Mouse (Mus musculus) intestine, embryonic 16.5 days (tissue): Measurements from ENCODE around the gene Sdk2. TPM values are rescaled to one million over a fixed set of nuclear protein-coding genes. Genes with fewer than 3 reads are reported as not detected.

Source experiments
- ATAC-seq: fragments of 200-750 bp; cut with Nextera tagmentation; 2 replicates; pipeline ENCODE4 v1.8.0; 2017; ENCODE audit warnings: moderate TSS enrichment, moderate library complexity
- H3K27ac ChIP-seq: fragments of 300-500 bp; sonication (generic); 2 replicates; pipeline ENCODE4 v1.5.1; 2014; ENCODE audit warnings: mild to moderate bottlenecking, low read length
- H3K27me3 ChIP-seq: fragments of 300-500 bp; sonication (generic); replicated peaks from 2 replicates; pipeline ENCODE4 v1.6.1; 2014; ENCODE audit warnings: low read length, control low read depth, mixed read lengths; ENCODE audit not compliant: control insufficient read depth, insufficient read depth
- H3K36me3 ChIP-seq: fragments of 300-500 bp; sonication (generic); 2 replicates; pipeline ENCODE4 v1.6.1; 2014; ENCODE audit warnings: low read length, control low read depth; ENCODE audit not compliant: control insufficient read depth, insufficient read depth
- H3K4me1 ChIP-seq: fragments of 300-500 bp; sonication (generic); 2 replicates; pipeline ENCODE4 v1.6.1; 2014; ENCODE audit warnings: low read length, control low read depth, mixed read lengths; ENCODE audit not compliant: control insufficient read depth, insufficient read depth
- H3K4me2 ChIP-seq: fragments of 300-500 bp; sonication (generic); 2 replicates; pipeline ENCODE4 v1.6.1; 2014; ENCODE audit warnings: low read depth, low read length, control low read depth
- H3K4me3 ChIP-seq: fragments of 300-500 bp; sonication (generic); 2 replicates; pipeline ENCODE4 v1.5.1; 2014; ENCODE audit warnings: mild to moderate bottlenecking, low read length
- H3K9ac ChIP-seq: fragments of 300-500 bp; sonication (generic); 2 replicates; pipeline ENCODE4 v1.6.1; 2014; ENCODE audit warnings: low read depth, low read length
- H3K9me3 ChIP-seq: fragments of 300-500 bp; sonication (generic); 2 replicates; pipeline ENCODE4 v1.6.1; 2016; ENCODE audit warnings: low read length, control low read depth; ENCODE audit not compliant: control insufficient read depth
- WGBS: fragments of 180-500 bp; shearing (Covaris S2); extraction: QIAGEN DNeasy Blood & Tissue Kit; methylation state at CpG from one replicate; pipeline ENCODE4 v1.1.7; 2014; 5-methylcytosine and 5-hydroxymethylcytosine counted together
- polyA plus RNA-seq: library from polyadenylated mRNA; unstranded; fragments of >200 nt; fragmentation: Nextera tagmentation; extraction: Ambion mirVana; gene quantifications from 2 replicates; pipeline ENCODE4 v1.2.1, GENCODE M21; 2015

The Sdk2 gene
- polyA plus RNA-seq, 1 experiment from 2014 or later = 1.5 TPM

GRCm38 (mm10) chr11:114070881-114071280 is 4.0 kb upstream of the Sdk2 start:
- Histone ChIP-seq H3K27ac (no peak overlapping the region), H3K4me3 (no peak overlapping the region), H3K36me3 (no peaks in the 10 kb centered on the region), H3K27me3 (peaks cover 17% of the 10 kb centered on the region), H3K4me1 (peaks cover 7% of the 10 kb centered on the region; the same call in 1 of the 2 replicates), H3K9ac (no peak overlapping the region), H3K4me2 (no peak overlapping the region), H3K9me3 (no peaks in the 10 kb centered on the region)
- 64% methylated on average over 6 of the region's 6 CpGs for WGBS
- no peak for ATAC-seq

- peaks cover 13% of the 10 kb centered on the region for H3K4me1 ChIP-seq
- no peak overlapping the region for H3K4me3 ChIP-seq
- H3K4me2 ChIP-seq = no peak overlapping the region
- 69% methylated on average over 8 of the region's 8 CpGs for WGBS
- H3K9me3 ChIP-seq = no peaks in the 10 kb centered on the region
- no peaks in the 10 kb centered on the region for H3K36me3 ChIP-seq
- no peak overlapping the region for H3K27ac ChIP-seq
- H3K9ac ChIP-seq = no peak overlapping the region
- ATAC-seq = no peak
- peaks cover 20% of the 10 kb centered on the region for H3K27me3 ChIP-seq
Observed at GRCm38 (mm10) chr11:114070131-114070530, 3.3 kb upstream of the Sdk2 start.

DNA sequence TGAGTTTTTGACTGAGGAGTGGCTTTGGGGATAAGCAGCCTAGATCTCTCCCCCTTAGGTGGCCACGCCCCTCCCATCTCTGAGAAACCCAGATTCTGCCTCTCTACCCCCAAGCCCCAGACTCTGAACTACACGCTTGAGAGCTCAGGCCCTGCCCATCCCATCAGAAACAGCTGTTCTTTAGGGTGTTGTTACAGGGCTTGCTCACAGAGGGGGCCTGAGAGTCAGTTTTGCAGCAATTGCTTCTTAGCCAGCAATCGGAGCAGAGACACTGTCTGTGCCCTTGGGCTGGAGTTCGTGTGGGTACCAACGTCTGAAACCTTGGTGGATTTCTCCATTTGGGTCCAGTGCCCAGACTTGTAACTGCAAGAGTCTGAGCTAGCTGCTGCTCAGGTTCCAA is 1.5 kb upstream of the Sdk2 start:
- Histone ChIP-seq H3K4me2 (no peak overlapping the region), H3K9ac (no peak overlapping the region), H3K36me3 (no peaks in the 10 kb centered on the region), H3K27ac (no peak overlapping the region), H3K27me3 (peaks cover 31% of the 10 kb centered on the region), H3K4me1 (peaks cover 24% of the 10 kb centered on the region), H3K4me3 (no peak overlapping the region), H3K9me3 (no peaks in the 10 kb centered on the region)
- WGBS = 7% methylated on average over 5 of the region's 5 CpGs
- ATAC-seq = 0 out of 2 replicates have a peak, but pooled peaks have one; percentile 32

DNA sequence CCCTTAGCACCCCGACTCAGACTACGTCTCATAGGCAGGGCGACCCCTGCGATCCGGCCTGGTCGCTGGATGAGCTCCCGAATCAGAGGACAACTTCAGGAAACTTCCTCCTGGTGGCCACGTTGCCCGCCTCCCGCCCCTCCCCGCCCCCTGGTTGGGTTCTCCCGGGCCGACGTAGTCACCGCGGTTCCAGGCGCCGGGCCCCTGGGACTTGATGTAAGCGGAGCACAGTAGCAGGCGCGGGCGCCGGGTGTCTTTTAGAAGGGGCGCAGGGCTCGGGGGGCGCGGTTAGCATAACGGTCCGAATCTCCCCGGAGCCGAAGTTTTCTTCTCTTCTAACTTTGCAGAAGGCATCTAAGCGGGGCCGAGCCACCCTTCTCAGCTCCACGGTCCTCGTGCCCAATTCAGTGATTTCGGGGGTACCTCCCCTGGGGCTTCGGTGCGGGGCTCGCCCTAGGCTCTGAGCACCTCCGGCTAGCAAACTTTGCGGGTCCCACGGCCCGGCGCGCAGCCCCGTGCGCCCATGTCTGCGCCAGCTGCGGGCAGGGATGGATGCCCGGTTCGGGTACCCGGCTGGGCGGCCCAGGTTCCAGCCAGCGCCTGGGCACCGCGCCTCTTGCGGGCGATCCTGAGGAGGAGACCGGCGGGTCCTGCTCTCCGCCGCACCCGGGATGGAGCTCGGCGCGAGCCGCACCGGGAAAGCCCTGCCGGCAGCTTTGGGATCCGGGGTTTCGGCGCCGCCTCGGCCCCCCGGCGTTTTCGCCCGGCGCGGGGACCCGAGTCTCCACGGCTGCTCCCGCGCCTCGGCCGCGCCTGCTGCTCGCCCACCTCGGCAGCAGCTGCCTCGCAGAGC is 522 bp downstream of the Sdk2 start:
- Histone ChIP-seq H3K4me1 (peaks cover 24% of the 10 kb centered on the region), H3K27ac (peak overlapping the region; percentile 88), H3K4me2 (peak overlapping the region; percentile 93), H3K27me3 (peaks cover 31% of the 10 kb centered on the region), H3K9ac (peak overlapping the region; percentile 72), H3K4me3 (peak overlapping the region; percentile 66), H3K9me3 (no peaks in the 10 kb centered on the region), H3K36me3 (no peaks in the 10 kb centered on the region)
- ATAC-seq = peak; percentile 39
- 1% methylated on average over 85 of the region's 90 CpGs for WGBS

- H3K4me3 ChIP-seq = peak overlapping the region; percentile 66
Observed at GRCm38 (mm10) chr11:114065596-114065995, 1.2 kb downstream of the Sdk2 start.

DNA sequence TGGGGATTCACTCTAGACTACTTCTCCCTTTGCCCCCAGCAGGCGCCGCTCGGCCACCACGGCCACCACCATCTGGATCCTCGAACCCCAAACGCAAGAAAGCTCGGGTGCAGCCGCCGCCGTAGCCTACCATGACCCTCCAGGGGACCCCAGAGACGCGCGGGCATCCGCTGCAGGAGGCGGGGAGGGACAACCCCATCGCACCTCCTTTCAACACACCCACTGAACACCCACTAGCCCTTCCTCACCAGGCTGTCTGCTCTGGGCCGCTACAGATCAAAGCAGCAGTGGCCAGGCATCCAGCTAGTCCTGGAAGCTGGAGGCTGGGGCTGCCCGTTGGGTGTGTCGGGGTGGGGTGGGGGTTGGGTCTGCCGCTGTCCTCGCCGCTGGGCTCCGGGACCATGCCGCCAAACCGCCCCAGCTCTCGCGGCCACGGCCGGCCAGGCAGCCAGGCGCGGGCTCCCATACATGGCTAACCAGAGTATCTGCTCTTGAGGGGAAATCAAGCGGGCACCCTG is 1.9 kb downstream of the Sdk2 start:
- H3K9me3 ChIP-seq = no peaks in the 10 kb centered on the region
- peak overlapping the region; percentile 72 for H3K9ac ChIP-seq
- H3K27ac ChIP-seq = no peak overlapping the region
- peaks cover 31% of the 10 kb centered on the region for H3K27me3 ChIP-seq
- H3K4me2 ChIP-seq = peak overlapping the region; percentile 93
- under 1% methylated on average over 32 of the region's 32 CpGs for WGBS
- ATAC-seq = no peak
- peak overlapping the region; percentile 66 for H3K4me3 ChIP-seq
- peaks cover 24% of the 10 kb centered on the region for H3K4me1 ChIP-seq
- H3K36me3 ChIP-seq = no peaks in the 10 kb centered on the region

More at GRCm38 (mm10) chr11:114065596-114065995, 1.2 kb downstream of the Sdk2 start:
- H3K4me1 ChIP-seq = peaks cover 24% of the 10 kb centered on the region
- no peaks in the 10 kb centered on the region for H3K36me3 ChIP-seq
- ATAC-seq = no peak
- peak overlapping the region; percentile 93 for H3K4me2 ChIP-seq
- peaks cover 31% of the 10 kb centered on the region for H3K27me3 ChIP-seq
- peak overlapping the region; percentile 72 for H3K9ac ChIP-seq
- no peak overlapping the region for H3K27ac ChIP-seq
- WGBS = 2% methylated on average over 19 of the region's 19 CpGs
- no peaks in the 10 kb centered on the region for H3K9me3 ChIP-seq

GRCm38 (mm10) chr11:114061946-114062345 is 4.9 kb downstream of the Sdk2 start:
- 35% methylated on average over 7 of the region's 7 CpGs for WGBS
- Histone ChIP-seq H3K36me3 (no peaks in the 10 kb centered on the region), H3K9me3 (no peaks in the 10 kb centered on the region), H3K27ac (no peak overlapping the region), H3K9ac (no peak overlapping the region), H3K4me1 (peaks cover 19% of the 10 kb centered on the region), H3K4me3 (no peak overlapping the region), H3K27me3 (peaks cover 21% of the 10 kb centered on the region), H3K4me2 (no peak overlapping the region)
- no peak for ATAC-seq

- H3K9ac ChIP-seq = no peak overlapping the region
- H3K4me3 ChIP-seq = no peak overlapping the region
- peaks cover 17% of the 10 kb centered on the region for H3K4me1 ChIP-seq
- H3K4me2 ChIP-seq = no peak overlapping the region
- H3K27me3 ChIP-seq = peaks cover 14% of the 10 kb centered on the region; the same call in 1 of the 2 replicates
- H3K27ac ChIP-seq = no peak overlapping the region
- H3K36me3 ChIP-seq = no peaks in the 10 kb centered on the region
- 66% methylated on average over 2 of the region's 2 CpGs for WGBS
- no peaks in the 10 kb centered on the region for H3K9me3 ChIP-seq
- no peak for ATAC-seq
Observed at GRCm38 (mm10) chr11:114061265-114061664, 5.6 kb downstream of the Sdk2 start.

DNA sequence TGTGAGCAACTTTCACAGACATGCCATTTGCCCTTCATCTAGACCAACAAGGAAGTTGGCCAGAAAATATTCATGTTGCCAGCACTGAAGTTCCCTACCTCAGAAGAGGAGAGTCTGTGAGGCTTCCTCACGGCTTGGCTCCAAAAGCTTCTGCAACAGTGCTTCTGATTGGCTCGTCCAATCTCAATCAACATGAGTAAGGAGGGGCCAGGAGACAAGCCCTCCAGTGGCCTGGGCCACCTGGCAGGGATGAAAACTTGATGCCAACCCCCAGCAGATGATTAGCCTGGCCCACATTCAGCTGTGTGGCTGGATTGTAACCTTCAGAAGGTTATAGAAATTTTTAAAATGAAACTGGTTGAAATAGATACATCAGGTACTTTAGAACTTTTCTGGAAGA is 10.5 kb downstream of the Sdk2 start:
- no peak overlapping the region for H3K9ac ChIP-seq
- H3K4me2 ChIP-seq = no peak overlapping the region
- no peaks in the 10 kb centered on the region for H3K4me1 ChIP-seq
- no peaks in the 10 kb centered on the region for H3K36me3 ChIP-seq
- H3K27ac ChIP-seq = no peak overlapping the region
- 56% methylated on average over 2 of the region's 2 CpGs for WGBS
- ATAC-seq = no peak
- no peaks in the 10 kb centered on the region for H3K9me3 ChIP-seq
- no peaks in the 10 kb centered on the region for H3K27me3 ChIP-seq
- no peak overlapping the region for H3K4me3 ChIP-seq
